Mouse (Mus musculus) CH12.LX (cell line): ENCODE data around the gene Fam3b. TPM values are rescaled to one million over a fixed set of nuclear protein-coding genes. Genes with fewer than 3 reads are reported as not detected.

Experiments used
- DNase-seq: peaks from one replicate; pipeline ENCODE4 v3.0.0-alpha.2; 2013; ENCODE audit errors: extremely low read depth
- H3K27ac ChIP-seq: 2 replicates; pipeline ENCODE4 v1.5.1; 2012; ENCODE audit warnings: low read depth, mild to moderate bottlenecking, control low read depth, moderate library complexity; ENCODE audit not compliant: insufficient read depth
- H3K27me3 ChIP-seq: replicated peaks from 2 replicates; pipeline ENCODE3; 2012; ENCODE audit warnings: inconsistent platforms
- H3K36me3 ChIP-seq, 2 experiments: replicated peaks in 1 of 2; 2 replicates each; pipeline versions ENCODE3 to v1.6.1; 2012; ENCODE audit warnings: inconsistent platforms in 1 of 2, low read length in 1 of 2, mild to moderate bottlenecking in 1 of 2, mixed read lengths in 1 of 2, moderate library complexity in 1 of 2; ENCODE audit not compliant: control insufficient read depth in 1 of 2, insufficient read depth in 1 of 2
- H3K4me1 ChIP-seq, 2 experiments: 2 replicates each; pipeline ENCODE4 v1.6.1; 2012; ENCODE audit warnings: inconsistent platforms in 1 of 2, moderate library complexity in 1 of 2; ENCODE audit not compliant: insufficient read depth in 2 of 2, control insufficient read depth in 1 of 2
- H3K4me2 ChIP-seq: 2 replicates; pipeline ENCODE4 v1.6.1; 2012; ENCODE audit warnings: low read depth, mild to moderate bottlenecking, control low read depth; ENCODE audit not compliant: poor library complexity, insufficient read depth, severe bottlenecking
- H3K4me3 ChIP-seq, 3 experiments: fragments of 150-350 bp in 1 of 3; sonication (generic) in 1 of 3; replicated peaks in 1 of 3; 2 replicates each; pipeline versions ENCODE3 to v1.5.1; 2011 to 2012; ENCODE audit warnings: low read depth in 2 of 3, low read length in 2 of 3, mild to moderate bottlenecking in 2 of 3, moderate library complexity in 2 of 3, control low read depth in 1 of 3, improper control_type of control experiment in 1 of 3, inconsistent platforms in 1 of 3, mixed read lengths in 1 of 3; ENCODE audit not compliant: poor library complexity in 1 of 3
- H3K79me2 ChIP-seq: replicated peaks from 2 replicates; pipeline ENCODE4 v1.6.1; 2012; ENCODE audit warnings: mild to moderate bottlenecking, moderate library complexity; ENCODE audit not compliant: control insufficient read depth, poor library complexity, insufficient read depth, severe bottlenecking; ENCODE audit errors: extremely low read depth
- H3K9ac ChIP-seq: 2 replicates; pipeline ENCODE4 v1.6.1; 2012; ENCODE audit warnings: low read depth, mild to moderate bottlenecking, control low read depth, moderate library complexity; ENCODE audit not compliant: insufficient read depth
- H3K9me3 ChIP-seq: replicated peaks from 2 replicates; pipeline ENCODE3; 2012; ENCODE audit warnings: low read length, inconsistent platforms, mixed read lengths
- CHD1 ChIP-seq: IDR thresholded peaks from 2 replicates; pipeline ENCODE4 v1.6.1; 2012; ENCODE audit warnings: low read depth, low read length, improper control_type of control experiment, inconsistent platforms
- CHD2 ChIP-seq: IDR thresholded peaks from 2 replicates; pipeline ENCODE4 v1.6.1; 2011; ENCODE audit warnings: low read length, improper control_type of control experiment
- E2F4 ChIP-seq: IDR thresholded peaks from 2 replicates; pipeline ENCODE4 v1.6.1; 2011; ENCODE audit warnings: low read depth, low read length, improper control_type of control experiment; ENCODE audit not compliant: insufficient replicate concordance
- GABPA ChIP-seq: IDR thresholded peaks from 2 replicates; pipeline ENCODE4 v1.6.1; 2012; ENCODE audit warnings: low read depth, low read length, improper control_type of control experiment, inconsistent platforms; ENCODE audit not compliant: insufficient replicate concordance
- HCFC1 ChIP-seq: IDR thresholded peaks from 2 replicates; pipeline ENCODE4 v1.6.1; 2012; ENCODE audit warnings: low read depth, mild to moderate bottlenecking, inconsistent platforms, low read length, improper control_type of control experiment
- IRF4 ChIP-seq: IDR thresholded peaks from 2 replicates; pipeline ENCODE4 v1.6.1; 2014; ENCODE audit warnings: low read depth, mild to moderate bottlenecking, inconsistent platforms, low read length, improper control_type of control experiment
- JUN ChIP-seq: IDR thresholded peaks from 2 replicates; pipeline ENCODE4 v1.6.1; 2011; ENCODE audit warnings: low read depth, mild to moderate bottlenecking, low read length, improper control_type of control experiment, moderate library complexity; ENCODE audit not compliant: insufficient read depth
- KAT2A ChIP-seq: IDR thresholded peaks from 2 replicates; pipeline ENCODE4 v1.6.1; 2012; ENCODE audit warnings: low read length, improper control_type of control experiment, inconsistent platforms; ENCODE audit not compliant: insufficient replicate concordance
- MAX ChIP-seq: IDR thresholded peaks from 2 replicates; pipeline ENCODE4 v1.6.1; 2011; ENCODE audit warnings: low read length, improper control_type of control experiment
- MEF2A ChIP-seq: IDR thresholded peaks from 2 replicates; pipeline ENCODE4 v1.6.1; 2014; ENCODE audit warnings: low read depth, mild to moderate bottlenecking, inconsistent platforms, low read length, improper control_type of control experiment, borderline replicate concordance
- NELFE ChIP-seq: IDR thresholded peaks from 2 replicates; pipeline ENCODE4 v1.6.1; 2011; ENCODE audit warnings: low read depth, low read length, improper control_type of control experiment
- NRF1 ChIP-seq: IDR thresholded peaks from 2 replicates; pipeline ENCODE4 v1.6.1; 2014; ENCODE audit warnings: low read depth, mild to moderate bottlenecking, inconsistent platforms, low read length, improper control_type of control experiment, moderate library complexity
- PAX5 ChIP-seq: IDR thresholded peaks from 2 replicates; pipeline ENCODE4 v1.6.1; 2012; ENCODE audit warnings: low read length, inconsistent platforms, mixed read lengths
- POLR2A ChIP-seq: IDR thresholded peaks from 2 replicates; pipeline ENCODE4 v1.6.1; 2011; ENCODE audit warnings: low read depth, mild to moderate bottlenecking, improper control_type of control experiment, low read length
- RAD21 ChIP-seq: IDR thresholded peaks from 2 replicates; pipeline ENCODE4 v1.6.1; 2011; ENCODE audit warnings: low read depth, mild to moderate bottlenecking, low read length, improper control_type of control experiment, moderate library complexity
- RCOR1 ChIP-seq: conservative IDR thresholded peaks from 2 replicates; pipeline ENCODE4 v1.6.1; 2012; ENCODE audit warnings: low read depth, mild to moderate bottlenecking, inconsistent platforms, low read length, improper control_type of control experiment
- UBTF ChIP-seq: IDR thresholded peaks from 2 replicates; pipeline ENCODE4 v1.6.1; 2012; ENCODE audit warnings: low read depth, mild to moderate bottlenecking, inconsistent platforms, low read length, improper control_type of control experiment, moderate library complexity
- USF1 ChIP-seq: IDR thresholded peaks from 2 replicates; pipeline ENCODE4 v1.6.1; 2014; ENCODE audit warnings: low read depth, mild to moderate bottlenecking, inconsistent platforms, low read length, improper control_type of control experiment
- ZMIZ1 ChIP-seq: IDR thresholded peaks from 2 replicates; pipeline ENCODE4 v1.6.1; 2012; ENCODE audit warnings: low read depth, mild to moderate bottlenecking, inconsistent platforms, low read length, improper control_type of control experiment
- dilution Hi-C: fragments of 300-500 bp; cut with MboI; formaldehyde crosslinking; loops from 2 replicates; pipeline ENCODE4 v1.14.3; 2020; ENCODE audit warnings: low sequenced_read_pairs; ENCODE audit not compliant: extremely low pct_unique_long_range_greater_than_20kb, extremely low pct_ligation_motif_present
- in situ Hi-C: fragments of 300-500 bp; cut with MboI; formaldehyde crosslinking; loops from 3 replicates; pipeline ENCODE4 v1.14.3; 2019; ENCODE audit warnings: low sequenced_read_pairs, low pct_ligation_motif_present, low pct_unique_long_range_greater_than_20kb, mixed read lengths
- polyA plus RNA-seq: library from polyadenylated mRNA; unstranded; fragments of >175 nt; gene quantifications from 2 replicates; pipeline ENCODE4 v1.2.1, GENCODE M21; 2012; ENCODE audit warnings: low read depth; ENCODE audit not compliant: insufficient read length
- total RNA-seq, 2 experiments: library from RNA; depleted of rRNA; stranded (reverse); fragments of 300-350 nt in 1 of 2; fragments of >200 nt in 1 of 2; gene quantifications; 2 replicates each; pipeline ENCODE4 v1.2.3; 2012 to 2014

Fam3b gene
- total and polyA plus RNA-seq, 3 experiments = not detected

GRCm38 (mm10) chr16:97437448-97438056 lies 77.1 kb downstream of the Fam3b start:
- no peaks in the 10 kb centered on the region for H3K79me2 ChIP-seq
- H3K27ac ChIP-seq = no peak overlapping the region
- peaks cover 0 to 5% of the 10 kb centered on the region in 2 experiments; a peak in 1 of 4 replicates for H3K4me1 ChIP-seq
- no peak overlapping the region for H3K4me3 ChIP-seq
- H3K27me3 ChIP-seq = no peaks in the 10 kb centered on the region
- H3K9ac ChIP-seq = no peak overlapping the region
- dilution Hi-C loops (no loop called here), in situ Hi-C loops (no loop called here)
- no peak for TF ChIP-seq NRF1
- TF ChIP-seq E2F4 = no peak
- no peak for TF ChIP-seq NELFE
- no peak for TF ChIP-seq CHD2
- no peak for TF ChIP-seq PAX5
- no peak for TF ChIP-seq MAX
- no peak for TF ChIP-seq ZMIZ1
- TF ChIP-seq RAD21 = no peak
- TF ChIP-seq UBTF = no peak
- no peak for TF ChIP-seq KAT2A
- no peak for TF ChIP-seq IRF4
- no peak for TF ChIP-seq CHD1
- no peak for TF ChIP-seq USF1
- no peak for TF ChIP-seq JUN
- TF ChIP-seq GABPA = no peak
- TF ChIP-seq MEF2A = no peak
- TF ChIP-seq RCOR1 = no peak
- no peak for TF ChIP-seq POLR2A
- TF ChIP-seq HCFC1 = no peak
- H3K36me3 ChIP-seq = no peaks in the 10 kb centered on the region
- no peak overlapping the region for H3K4me2 ChIP-seq
- H3K9me3 ChIP-seq = no peaks in the 10 kb centered on the region
- DNase-seq = no peak

GRCm38 (mm10) chr16:97434206-97434605 lies 80.4 kb downstream of the Fam3b start:
- Histone ChIP-seq H3K9me3 (no peaks in the 10 kb centered on the region), H3K27ac (no peak overlapping the region), H3K4me2 (no peak overlapping the region), H3K4me3 (no peak overlapping the region), H3K79me2 (no peaks in the 10 kb centered on the region), H3K27me3 (no peaks in the 10 kb centered on the region), H3K36me3 (no peaks in the 10 kb centered on the region), H3K4me1 (no peaks in the 10 kb centered on the region), H3K9ac (no peak overlapping the region)
- no peak for DNase-seq
- dilution Hi-C loops = no loop called here
- no peak for TF ChIP-seq HCFC1
- in situ Hi-C loops = no loop called here
